Mouse (Mus musculus): Measurements from ENCODE around the gene F7.
"Not testable (repeated sequence)": the region's sequence is repeated elsewhere in the genome, so short reads cannot be mapped to it uniquely, and the experiment has no call there.

The F7 gene

DNA sequence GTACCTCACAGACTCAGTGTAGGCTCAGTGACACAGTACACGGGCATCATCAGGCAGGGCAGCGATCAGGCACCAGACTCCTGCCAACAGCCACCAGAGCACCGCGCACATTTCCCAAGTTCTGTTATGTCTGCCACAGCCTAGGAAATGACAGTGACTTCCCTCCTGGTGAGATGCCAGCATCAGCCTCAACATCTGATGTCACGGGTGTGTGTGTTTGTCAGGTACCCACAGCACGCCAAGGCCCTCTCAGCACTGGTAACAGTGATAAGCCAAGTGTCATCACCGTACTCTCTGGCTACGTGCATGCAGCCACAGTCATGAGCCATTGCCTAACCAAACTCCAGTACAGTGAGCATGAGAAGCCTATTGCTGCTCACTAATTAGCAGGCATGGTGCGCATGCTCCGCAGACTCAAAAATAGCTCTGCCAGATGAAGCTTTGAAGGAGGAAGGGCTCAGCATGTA, 10.5 kb downstream of the F7 start:
- no peak for DNase-seq

DNA sequence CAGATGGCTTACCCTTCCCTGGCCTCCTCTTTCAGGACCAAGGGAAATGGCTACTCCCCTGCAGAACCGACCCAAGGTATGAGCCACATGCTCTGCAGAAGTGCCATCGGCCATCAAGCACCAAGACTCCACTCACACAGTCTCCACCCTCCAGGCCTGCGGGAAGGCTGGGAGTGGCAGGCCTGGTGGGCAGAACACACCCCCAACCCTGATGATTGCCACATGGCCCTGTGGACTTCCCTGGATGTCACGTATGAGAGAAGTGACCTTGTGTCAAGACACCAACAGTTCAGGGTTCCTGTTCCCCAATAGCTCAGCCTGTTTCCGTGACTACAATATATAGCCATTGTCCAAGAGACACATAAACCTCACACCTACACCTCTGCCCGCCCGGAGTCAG, 11.2 kb downstream of the F7 start, which contains the start of gene F10:
F10 (plus strand) TSS at position 294 of the 400 bp plus-strand sequence.
- DNase-seq = no peak

DNA sequence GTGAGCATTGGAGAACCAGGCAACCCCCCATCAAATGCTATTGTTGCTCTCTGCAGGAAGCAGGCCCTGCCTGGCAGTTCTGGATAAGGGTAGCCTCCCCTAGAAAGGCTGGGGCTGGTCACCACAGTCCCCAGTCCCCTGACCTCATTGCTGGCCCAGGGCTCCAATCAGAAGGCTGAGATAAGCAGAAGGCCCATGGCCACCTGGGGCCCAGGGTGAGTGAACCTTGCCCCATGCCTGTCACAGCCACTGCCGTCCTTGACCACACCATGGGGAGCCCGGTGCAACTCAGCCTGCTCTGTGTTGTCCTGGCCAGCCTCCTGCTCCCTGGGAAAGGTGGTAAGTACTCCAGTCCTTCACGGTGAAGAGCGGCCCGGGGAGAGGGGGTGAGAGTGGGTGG, 11.7 kb downstream of the F7 start:
- DNase-seq = no peak

DNA sequence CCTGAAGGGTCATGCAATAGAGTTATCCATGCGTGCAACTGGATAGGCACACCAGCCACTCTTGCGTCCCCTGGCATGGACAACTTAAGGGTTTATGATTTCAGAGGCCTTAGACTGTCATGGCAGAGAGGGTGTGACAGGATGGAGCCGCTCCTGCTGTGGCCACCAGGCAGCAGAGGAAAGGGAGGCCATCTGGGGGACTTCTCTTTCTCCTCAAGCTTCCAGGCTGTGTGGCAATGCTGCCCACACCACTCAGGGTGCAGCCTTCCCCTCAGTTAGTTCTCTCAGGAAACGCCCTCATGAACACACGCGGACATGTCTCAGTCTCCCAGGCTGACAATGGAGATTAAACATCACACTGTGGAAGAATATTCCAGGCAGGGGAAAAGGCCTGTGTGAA, 13.2 kb downstream of the F7 start:
- no peak for DNase-seq

DNA sequence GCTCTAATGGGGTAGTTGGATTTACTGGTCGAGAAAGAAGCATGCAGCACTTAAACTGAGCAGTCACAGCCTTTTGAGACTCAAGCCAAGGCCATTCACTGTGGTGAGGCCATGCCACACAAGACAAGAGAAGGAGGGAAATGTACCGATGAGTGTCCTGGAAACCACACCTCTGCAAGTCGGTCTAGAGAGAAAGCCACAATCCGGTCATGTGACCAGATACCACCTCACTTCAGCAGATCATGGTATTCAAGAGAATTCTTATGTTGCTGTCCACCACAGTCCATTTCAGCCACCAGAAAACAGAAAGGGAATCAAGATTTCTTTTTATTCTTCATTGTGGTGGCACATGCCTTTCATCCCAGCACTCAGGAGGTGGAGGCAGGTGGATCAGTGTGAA, 15.6 kb downstream of the F7 start:
- DNase-seq = no peak

DNA sequence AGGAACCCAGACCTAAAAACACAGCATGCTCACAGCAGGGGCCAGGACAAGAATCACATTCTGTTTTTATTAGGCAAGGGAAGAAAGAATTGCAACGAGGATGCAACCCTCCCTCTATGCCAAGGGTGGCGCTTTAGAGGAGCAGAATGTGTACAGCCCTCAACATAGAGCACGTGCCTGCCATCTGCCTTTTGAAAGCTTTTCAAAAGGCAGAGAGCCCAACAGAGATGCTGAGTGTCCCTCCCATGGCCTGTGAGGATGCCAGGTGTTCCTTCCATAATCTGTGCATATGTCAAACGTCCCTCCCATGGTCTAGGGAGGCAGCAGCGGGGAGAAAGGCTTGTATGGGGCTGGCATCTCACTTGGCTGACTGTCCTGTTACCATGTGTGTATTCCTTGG, 21.8 kb downstream of the F7 start:
- DNase-seq = no peak

DNA sequence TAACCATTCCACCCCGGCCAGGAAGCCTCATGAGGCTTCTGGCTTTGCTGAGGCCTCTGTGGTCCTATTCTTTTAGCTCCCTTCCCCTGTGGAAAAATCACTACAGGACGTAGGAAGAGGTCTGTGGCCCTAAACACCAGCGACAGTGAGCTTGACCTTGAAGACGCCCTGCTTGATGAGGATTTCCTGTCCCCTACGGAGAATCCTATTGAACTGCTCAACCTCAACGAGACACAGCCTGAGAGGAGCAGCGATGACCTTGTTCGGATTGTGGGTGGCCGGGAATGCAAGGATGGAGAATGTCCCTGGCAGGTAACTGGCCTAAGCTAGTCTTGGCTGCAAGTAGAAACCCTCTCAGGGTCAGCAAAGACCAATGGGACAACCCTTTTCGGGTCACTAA, 24.7 kb downstream of the F7 start:
- DNase-seq = no peak

DNA sequence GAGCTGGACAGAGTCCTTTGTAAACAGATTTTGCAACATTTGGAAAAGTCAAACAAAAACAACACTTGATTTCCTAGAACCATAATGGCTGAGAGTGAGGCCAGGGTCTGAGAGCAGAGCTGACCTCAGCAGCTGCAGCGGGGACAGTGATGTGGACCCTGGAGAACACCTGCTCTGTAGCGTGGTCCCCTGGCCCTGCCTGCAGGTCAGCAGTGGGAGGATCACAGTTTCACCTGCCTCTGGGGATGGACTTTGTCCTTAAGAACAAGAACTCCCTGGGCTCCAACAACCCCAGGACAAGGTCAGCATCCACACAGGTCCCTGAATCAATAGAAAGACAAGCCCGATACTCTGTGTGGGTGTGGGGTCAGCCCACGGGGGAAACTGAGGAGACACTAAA, 31.5 kb downstream of the F7 start:
- no peak for DNase-seq

DNA sequence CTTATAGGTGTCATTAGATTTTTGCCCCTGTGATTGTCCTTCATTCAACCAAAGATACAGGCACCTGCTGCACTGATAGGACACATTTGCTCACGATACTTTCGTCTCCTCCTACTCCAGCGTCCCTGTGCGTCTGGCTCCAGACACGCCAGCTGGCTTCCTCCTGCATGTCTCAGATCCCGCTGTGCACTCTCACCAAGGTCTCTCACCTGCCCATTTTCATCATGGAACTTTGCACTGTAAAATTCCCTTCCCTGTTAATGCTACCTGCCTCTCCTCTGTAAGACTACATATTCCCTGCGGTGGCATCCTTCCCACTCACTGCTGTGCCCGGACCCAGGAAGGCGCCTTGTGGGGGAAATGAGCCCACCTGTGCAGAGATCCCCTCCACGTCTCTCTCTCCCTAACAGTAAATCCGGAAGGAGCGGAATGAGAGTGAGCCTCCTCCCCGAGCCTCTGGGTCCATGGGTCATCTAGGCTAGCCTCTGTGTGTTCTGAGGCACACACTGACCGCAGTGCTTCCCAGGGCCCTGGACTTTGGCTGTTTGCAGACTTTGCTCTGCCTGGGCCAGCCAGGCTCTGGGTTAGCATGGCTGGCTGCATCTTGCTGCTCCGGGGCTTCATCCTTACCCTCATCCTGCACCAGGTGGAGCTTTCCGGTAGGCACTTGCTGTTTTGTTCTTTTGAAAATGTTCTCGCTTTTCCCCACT, 34.8 kb downstream of the F7 start, which contains the start of gene Proz:
Proz (plus strand) TSS at position 474 of the 710 bp plus-strand sequence.
- DNase-seq = no peak

DNA sequence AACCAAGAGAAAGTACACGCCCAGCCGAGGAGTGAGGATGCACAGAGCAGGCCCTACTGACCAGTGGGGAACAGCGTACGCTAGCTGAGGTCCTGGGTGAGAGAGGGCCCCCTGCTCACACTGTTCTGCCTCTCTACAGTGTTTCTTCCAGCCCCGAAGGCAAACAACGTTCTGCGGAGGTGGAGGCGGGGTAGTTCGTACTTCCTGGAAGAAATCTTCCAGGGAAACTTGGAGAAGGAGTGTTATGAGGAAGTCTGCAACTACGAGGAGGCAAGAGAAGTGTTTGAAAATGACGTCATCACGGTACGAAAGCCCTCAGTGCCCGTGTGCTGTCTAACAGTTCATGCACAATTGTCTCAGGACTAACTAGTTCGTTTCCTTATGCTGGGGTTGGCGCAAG, 37.3 kb downstream of the F7 start:
- DNase-seq = no peak

DNA sequence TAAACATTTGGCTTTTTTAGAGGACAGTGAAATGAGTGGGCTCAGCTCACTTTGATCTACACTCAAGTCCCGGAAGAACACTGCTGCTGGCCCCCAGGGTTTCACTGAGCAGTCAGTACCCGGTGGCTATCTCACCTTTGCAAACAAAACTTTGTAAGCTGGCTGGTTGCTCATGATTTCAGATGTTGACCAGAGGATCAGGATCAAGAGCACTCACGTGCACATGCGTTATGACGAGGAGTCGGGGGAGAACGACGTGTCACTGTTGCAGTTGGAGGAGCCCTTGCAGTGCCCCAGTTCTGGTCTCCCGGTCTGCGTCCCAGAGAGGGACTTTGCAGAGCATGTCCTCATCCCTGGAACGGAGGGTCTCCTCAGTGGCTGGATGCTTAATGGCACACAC, 47.4 kb downstream of the F7 start:
- no peak for DNase-seq

DNA sequence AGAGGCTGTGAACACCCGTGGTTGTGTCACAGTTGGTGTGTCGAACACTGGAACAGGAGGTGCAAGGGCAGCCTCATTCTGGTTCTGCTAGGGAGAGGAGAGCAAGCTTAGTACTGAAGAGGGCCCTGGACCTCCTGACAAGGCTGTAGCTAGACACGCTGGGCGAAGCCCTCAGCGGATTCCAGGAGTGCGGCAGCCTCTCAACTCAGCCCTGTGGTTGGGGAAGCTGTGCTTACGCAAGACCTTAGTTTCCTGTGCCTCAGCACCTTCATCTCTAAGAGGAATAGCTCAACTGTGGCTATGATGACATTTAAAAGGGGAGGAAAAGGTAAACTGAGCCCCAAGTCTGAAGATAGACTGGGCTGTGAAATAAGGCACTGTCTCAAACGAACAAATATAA, 49.2 kb downstream of the F7 start:
- no peak for DNase-seq

DNA sequence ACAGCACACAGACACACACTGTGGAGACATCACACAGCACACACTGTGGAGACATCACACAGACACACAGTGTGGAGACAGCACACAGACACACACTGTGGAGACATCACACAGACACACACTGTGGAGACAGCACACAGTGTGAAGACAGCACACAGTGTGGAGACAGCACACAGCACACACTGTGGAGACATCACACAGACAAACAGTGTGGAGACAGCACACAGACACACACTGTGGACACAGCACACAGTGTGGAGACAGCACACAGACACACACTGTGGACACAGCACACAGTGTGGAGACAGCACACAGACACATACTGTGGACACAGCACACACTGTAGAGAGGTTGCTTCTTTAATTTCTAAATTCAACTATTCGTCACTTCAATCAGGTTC, 49.7 kb downstream of the F7 start:
- not testable (repeated sequence) for DNase-seq

DNA sequence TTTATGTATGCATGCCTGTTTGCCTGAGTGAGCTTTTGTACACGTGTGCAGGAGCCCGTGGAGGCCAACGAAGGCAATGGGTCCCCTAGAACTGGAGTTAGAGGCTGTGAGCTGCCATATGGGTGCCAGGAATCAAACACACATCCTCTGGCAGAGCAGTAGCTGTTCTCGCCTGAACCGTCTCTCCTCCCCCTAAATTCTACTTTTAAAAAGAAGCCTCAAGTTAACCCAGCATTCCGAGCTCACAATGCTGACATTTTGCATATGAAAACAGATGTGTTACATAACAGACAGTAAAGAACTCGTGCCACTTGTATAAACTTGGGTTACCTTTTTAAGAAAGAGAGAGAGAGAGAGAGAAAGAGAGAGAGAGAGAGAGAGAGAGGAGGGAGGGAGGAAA, 51.7 kb downstream of the F7 start:
- no peak for DNase-seq
